Mouse (Mus musculus) forebrain, embryonic 12.5 days (tissue): ENCODE data around the gene Gm14214. TPM values are rescaled to one million over a fixed set of nuclear protein-coding genes. Genes with fewer than 3 reads are reported as not detected.

Source experiments
- ATAC-seq: fragments of 200-750 bp; cut with Nextera tagmentation; 2 replicates; pipeline ENCODE4 v1.8.0; 2017; ENCODE audit warnings: moderate TSS enrichment; ENCODE audit not compliant: low FRiP score
- H3K27ac ChIP-seq: fragments of 300-500 bp; sonication (generic); 2 replicates; pipeline ENCODE4 v1.5.1; 2016; ENCODE audit warnings: mild to moderate bottlenecking
- H3K27me3 ChIP-seq: fragments of 300-500 bp; sonication (generic); 2 replicates; pipeline ENCODE4 v1.6.1; 2016; ENCODE audit warnings: mild to moderate bottlenecking
- H3K36me3 ChIP-seq: fragments of 300-500 bp; sonication (generic); replicated peaks from 2 replicates; pipeline ENCODE4 v1.6.1; 2016; ENCODE audit warnings: mild to moderate bottlenecking
- H3K4me1 ChIP-seq: fragments of 300-500 bp; sonication (generic); 2 replicates; pipeline ENCODE4 v1.6.1; 2016
- H3K4me2 ChIP-seq: fragments of 300-500 bp; sonication (generic); 2 replicates; pipeline ENCODE4 v1.6.1; 2016; ENCODE audit warnings: mild to moderate bottlenecking, moderate library complexity
- H3K4me3 ChIP-seq: fragments of 300-500 bp; sonication (generic); replicated peaks from 2 replicates; pipeline ENCODE4 v1.5.1; 2016; ENCODE audit warnings: mild to moderate bottlenecking
- H3K9ac ChIP-seq: fragments of 300-500 bp; sonication (generic); 2 replicates; pipeline ENCODE4 v1.6.1; 2016; ENCODE audit warnings: mild to moderate bottlenecking
- H3K9me3 ChIP-seq: fragments of 300-500 bp; sonication (generic); 2 replicates; pipeline ENCODE4 v1.6.1; 2016
- WGBS: fragments of 180-500 bp; shearing (Covaris S2); methylation state at CpG from one replicate; pipeline ENCODE4 v1.1.7; 2016; 5-methylcytosine and 5-hydroxymethylcytosine counted together
- polyA plus RNA-seq: library from polyadenylated mRNA; unstranded; fragments of >200 nt; fragmentation: Nextera tagmentation; extraction: Ambion mirVana; gene quantifications from 2 replicates; pipeline ENCODE4 v1.2.1, GENCODE M21; 2016

Gene Gm14214
- not detected in 2 replicates for polyA plus RNA-seq

DNA sequence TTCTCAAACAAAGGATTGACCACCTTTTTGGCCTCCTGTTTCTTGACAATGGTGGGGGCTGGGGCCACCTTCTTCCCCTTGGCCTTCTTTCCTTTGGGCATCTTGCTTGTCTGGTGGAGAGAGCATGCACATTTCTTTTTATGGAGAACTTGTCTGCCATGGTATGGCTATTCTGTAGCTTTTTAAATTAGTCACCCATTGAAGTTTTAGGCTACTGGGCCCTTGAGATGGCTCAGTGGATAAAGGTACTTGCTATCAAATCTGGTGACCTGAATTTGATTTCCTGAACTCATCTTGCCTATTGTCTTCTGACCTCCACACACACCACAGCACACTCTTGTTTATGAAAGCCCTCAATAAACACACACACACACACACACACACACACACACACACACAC lies at the start of gene Gm14214:
TSS of gene Gm14214 (minus strand) at position 101 of the 400 bp plus-strand sequence.
- no peak for ATAC-seq
- H3K36me3 ChIP-seq = no peaks in the 10 kb centered on the region
- peaks cover 7% of the 10 kb centered on the region; the same call in 1 of the 2 replicates for H3K9me3 ChIP-seq
- H3K4me2 ChIP-seq = no peak within 1 kb of the TSS
- no peak within 1 kb of the TSS for H3K9ac ChIP-seq
- H3K4me1 ChIP-seq = no peaks in the 10 kb centered on the region
- no peak within 1 kb of the TSS for H3K27ac ChIP-seq
- H3K27me3 ChIP-seq = no peaks in the 10 kb centered on the region
- H3K4me3 ChIP-seq = no peak within 1 kb of the TSS

GRCm38 (mm10) chr2:154818599-154818998 lies 48.8 kb upstream of the Gm14214 start:
- Histone ChIP-seq H3K27ac (no peak overlapping the region), H3K9me3 (no peaks in the 10 kb centered on the region), H3K27me3 (no peaks in the 10 kb centered on the region), H3K4me3 (no peak overlapping the region), H3K9ac (no peak overlapping the region), H3K4me2 (no peak overlapping the region), H3K4me1 (peaks cover 18% of the 10 kb centered on the region), H3K36me3 (0 out of 2 replicates have a peak, but pooled peaks cover 2% of the 10 kb centered on the region)
- ATAC-seq = no peak
- WGBS = 77% methylated on average over 1 of the region's 1 CpGs

DNA sequence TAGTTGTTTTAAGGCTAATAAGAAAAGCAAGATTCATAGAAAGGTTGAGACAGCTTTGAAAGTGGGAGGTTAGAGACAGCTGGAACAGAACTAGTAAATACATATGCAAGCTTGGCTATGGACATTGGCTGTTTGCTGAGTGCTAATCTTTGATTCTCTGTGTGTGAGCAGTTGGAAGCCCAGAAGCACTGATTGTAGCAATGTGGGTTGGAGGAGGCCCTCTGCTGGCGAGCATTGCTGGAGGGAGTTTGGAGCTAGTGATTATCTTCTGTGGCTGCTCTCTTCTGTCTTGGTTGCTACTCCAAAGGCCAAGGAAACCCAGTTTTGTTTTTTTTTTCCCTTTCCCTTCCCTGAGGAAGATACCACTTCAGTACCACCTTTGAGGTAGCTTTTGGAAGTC lies 48.0 kb upstream of the Gm14214 start:
- H3K4me2 ChIP-seq = no peak overlapping the region
- no peak overlapping the region for H3K9ac ChIP-seq

DNA sequence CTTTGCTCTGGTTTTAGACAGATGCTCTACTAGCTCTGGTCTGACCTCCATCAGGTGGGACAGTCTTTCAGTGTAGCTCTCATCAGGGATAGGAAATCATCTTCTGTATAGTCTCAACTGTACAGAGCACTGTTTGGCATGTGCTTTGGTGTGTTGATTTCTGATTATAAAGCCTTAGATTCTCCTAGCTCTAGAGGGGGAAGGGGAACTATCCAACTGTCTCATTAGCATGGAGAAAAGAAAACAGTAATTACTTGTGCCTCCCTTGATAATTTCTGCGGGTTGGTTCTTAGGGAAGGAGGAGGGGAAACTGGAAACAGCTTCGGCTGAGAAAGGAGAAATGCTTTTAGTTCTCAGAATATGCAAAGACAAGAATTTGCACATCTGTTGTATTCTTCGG lies 47.3 kb upstream of the Gm14214 start:
- Histone ChIP-seq H3K4me2 (0 out of 2 replicates have a peak overlapping the region, but pooled peaks have one; percentile 1), H3K9ac (no peak overlapping the region), H3K4me3 (no peak overlapping the region), H3K27ac (peak overlapping the region; percentile 38), H3K4me1 (peaks cover 18% of the 10 kb centered on the region), H3K9me3 (no peaks in the 10 kb centered on the region), H3K36me3 (no peaks in the 10 kb centered on the region), H3K27me3 (no peaks in the 10 kb centered on the region)
- WGBS = 42% methylated on average over 3 of the region's 3 CpGs
- ATAC-seq = no peak

More for the DNA sequence above, 48.0 kb upstream of the Gm14214 start:
- Histone ChIP-seq H3K4me3 (no peak overlapping the region), H3K4me1 (peaks cover 18% of the 10 kb centered on the region), H3K27me3 (no peaks in the 10 kb centered on the region), H3K27ac (no peak overlapping the region), H3K9me3 (no peaks in the 10 kb centered on the region), H3K36me3 (0 out of 2 replicates have a peak, but pooled peaks cover 2% of the 10 kb centered on the region)
- 36% methylated on average over 1 of the region's 1 CpGs for WGBS
- no peak for ATAC-seq

DNA sequence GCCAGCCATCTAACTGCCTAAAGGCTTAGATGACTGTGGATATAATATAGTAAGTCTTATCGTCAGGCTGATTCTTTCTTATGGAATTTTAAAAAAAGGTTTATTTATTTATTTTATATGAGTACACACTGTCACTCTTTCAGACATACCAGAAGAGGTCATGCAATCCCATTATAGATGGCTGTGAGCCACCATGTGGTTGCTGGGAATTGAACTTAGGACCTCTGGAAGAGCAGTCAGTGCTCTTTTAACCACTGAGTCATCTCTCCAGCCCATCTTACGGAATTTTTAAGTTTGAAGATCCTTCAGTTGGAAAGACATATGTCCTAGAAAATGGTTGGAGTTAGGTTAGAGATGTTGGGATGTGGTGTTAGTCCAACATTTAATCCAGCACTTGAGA lies 43.6 kb upstream of the Gm14214 start:
- no peaks in the 10 kb centered on the region for H3K9me3 ChIP-seq
- 90% methylated on average over 2 of the region's 2 CpGs for WGBS

DNA sequence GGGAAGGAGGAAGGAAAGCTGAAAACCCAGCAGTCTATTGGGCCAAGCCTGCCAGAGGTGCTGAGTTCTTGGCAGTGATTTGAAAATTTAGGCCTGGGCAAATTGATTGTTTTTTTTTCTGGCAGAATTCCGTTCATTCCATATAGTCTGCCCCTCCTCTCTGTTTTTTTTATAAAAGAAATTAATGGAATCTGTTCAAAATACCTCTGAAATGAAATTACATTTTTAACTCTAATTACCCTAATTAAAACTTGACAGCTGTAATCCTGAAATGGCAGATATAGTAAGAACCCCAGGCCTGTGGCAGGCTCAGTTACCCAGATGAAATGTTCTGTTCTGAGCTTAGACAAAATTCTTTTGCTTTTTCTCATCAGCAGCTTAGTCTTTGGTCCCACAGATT lies 41.0 kb upstream of the Gm14214 start:
- no peak overlapping the region for H3K4me3 ChIP-seq
- no peak overlapping the region for H3K9ac ChIP-seq
- no peaks in the 10 kb centered on the region for H3K9me3 ChIP-seq
- 59% methylated on average over 1 of the region's 1 CpGs for WGBS
- H3K27me3 ChIP-seq = no peaks in the 10 kb centered on the region
- no peaks in the 10 kb centered on the region for H3K4me1 ChIP-seq
- no peaks in the 10 kb centered on the region for H3K36me3 ChIP-seq
- no peak for ATAC-seq
- no peak overlapping the region for H3K4me2 ChIP-seq
- H3K27ac ChIP-seq = no peak overlapping the region

More for the DNA sequence above, 43.6 kb upstream of the Gm14214 start:
- no peak for ATAC-seq
- Histone ChIP-seq H3K27me3 (no peaks in the 10 kb centered on the region), H3K4me2 (no peak overlapping the region), H3K4me3 (no peak overlapping the region), H3K9ac (no peak overlapping the region), H3K27ac (no peak overlapping the region), H3K4me1 (peaks cover 18% of the 10 kb centered on the region), H3K36me3 (no peaks in the 10 kb centered on the region)

DNA sequence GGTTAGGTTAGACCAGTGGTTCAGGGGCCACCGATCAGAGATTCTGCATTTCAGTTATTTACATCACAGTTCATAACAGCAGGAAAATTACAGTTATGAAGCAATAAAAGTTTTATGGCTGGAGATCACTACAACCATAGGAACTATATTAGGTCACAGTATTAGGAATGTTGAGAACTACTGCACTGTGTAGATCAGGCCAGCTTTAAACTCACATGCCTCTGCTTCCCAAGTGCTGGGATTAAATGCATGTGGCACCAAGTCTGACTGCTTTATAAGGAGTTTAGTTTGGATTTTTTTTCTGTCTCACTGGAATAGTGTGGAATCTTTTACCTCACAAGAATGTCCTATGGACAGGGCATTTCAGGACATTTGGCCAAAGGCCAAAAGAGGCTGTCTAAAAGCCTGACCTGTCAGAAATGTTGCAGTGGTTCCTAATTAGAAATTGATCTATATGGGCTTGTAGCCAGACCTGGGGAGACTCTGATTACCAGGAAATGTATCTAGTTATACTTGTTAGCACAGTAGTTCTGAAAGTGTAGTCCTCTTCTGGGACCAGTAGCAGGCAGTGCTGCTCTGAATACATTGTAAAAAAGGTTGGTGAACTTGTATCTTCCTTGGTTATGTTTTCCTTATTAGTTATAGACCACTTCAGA lies 39.4 kb upstream of the Gm14214 start:
- H3K27ac ChIP-seq = no peak overlapping the region
- no peaks in the 10 kb centered on the region for H3K36me3 ChIP-seq
- H3K9me3 ChIP-seq = no peaks in the 10 kb centered on the region
- H3K4me3 ChIP-seq = no peak overlapping the region
- H3K27me3 ChIP-seq = no peaks in the 10 kb centered on the region
- WGBS = 91% methylated on average over 1 of the region's 1 CpGs
- no peaks in the 10 kb centered on the region for H3K4me1 ChIP-seq
- no peak overlapping the region for H3K9ac ChIP-seq
- no peak for ATAC-seq
- H3K4me2 ChIP-seq = no peak overlapping the region

DNA sequence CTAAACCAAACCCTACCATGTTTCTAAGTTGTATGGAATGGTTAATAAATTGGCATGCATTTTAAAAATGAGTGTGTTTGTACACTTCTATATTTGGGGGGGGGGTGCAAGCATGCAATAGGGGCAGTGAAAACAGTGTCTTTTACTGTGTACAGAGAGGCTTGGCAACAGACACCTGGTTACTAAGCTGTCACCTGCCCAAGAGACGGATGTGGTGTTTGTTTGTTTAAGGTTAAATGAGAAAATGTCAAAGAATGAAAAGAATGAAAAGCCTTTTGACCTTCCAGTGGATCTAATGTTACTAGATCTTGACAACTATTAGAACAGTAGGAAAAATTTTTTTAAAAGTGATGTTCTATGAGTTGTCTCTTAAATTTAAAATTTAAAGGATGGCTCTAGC lies 37.9 kb upstream of the Gm14214 start:
- WGBS = 70% methylated on average over 1 of the region's 1 CpGs
- H3K4me2 ChIP-seq = no peak overlapping the region
- no peaks in the 10 kb centered on the region for H3K36me3 ChIP-seq
- ATAC-seq = no peak
- no peaks in the 10 kb centered on the region for H3K9me3 ChIP-seq
- no peaks in the 10 kb centered on the region for H3K27me3 ChIP-seq
- H3K4me3 ChIP-seq = no peak overlapping the region
- H3K27ac ChIP-seq = no peak overlapping the region
- peaks cover 5% of the 10 kb centered on the region; the same call in 1 of the 2 replicates for H3K4me1 ChIP-seq
- no peak overlapping the region for H3K9ac ChIP-seq

DNA sequence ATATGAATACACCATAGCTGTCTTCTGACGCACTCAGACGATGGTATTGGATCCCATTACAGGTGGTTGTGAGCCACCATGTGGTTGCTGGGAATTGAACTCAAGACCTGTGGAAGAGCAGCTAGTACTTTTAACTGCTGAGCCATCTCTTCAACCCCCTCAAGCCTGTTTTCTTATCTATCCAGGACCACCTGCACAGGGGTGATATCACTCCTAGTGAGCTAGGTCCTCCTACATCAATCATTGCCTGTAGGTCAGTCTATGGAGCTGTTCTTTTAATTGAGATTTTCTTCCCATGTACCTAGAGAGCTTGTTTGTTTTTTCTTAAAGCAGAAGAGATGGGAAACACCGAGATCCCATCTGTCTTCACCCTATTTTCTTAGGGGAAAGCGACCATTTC lies 34.0 kb upstream of the Gm14214 start:
- no peaks in the 10 kb centered on the region for H3K27me3 ChIP-seq
- no peaks in the 10 kb centered on the region for H3K36me3 ChIP-seq
- H3K4me1 ChIP-seq = peaks cover 5% of the 10 kb centered on the region; the same call in 1 of the 2 replicates
- H3K9me3 ChIP-seq = no peaks in the 10 kb centered on the region
- H3K4me2 ChIP-seq = no peak overlapping the region
- 80% methylated on average over 4 of the region's 4 CpGs for whole genome bisulfite sequencing
- no peak for ATAC-seq
- H3K4me3 ChIP-seq = no peak overlapping the region
- H3K27ac ChIP-seq = no peak overlapping the region
- H3K9ac ChIP-seq = no peak overlapping the region

- Histone ChIP-seq H3K9ac (no peak overlapping the region), H3K27ac (no peak overlapping the region), H3K27me3 (no peaks in the 10 kb centered on the region), H3K4me2 (no peak overlapping the region), H3K4me1 (peaks cover 5% of the 10 kb centered on the region; the same call in 1 of the 2 replicates), H3K9me3 (no peaks in the 10 kb centered on the region), H3K36me3 (no peaks in the 10 kb centered on the region), H3K4me3 (no peak overlapping the region)
- WGBS = 97% methylated on average over 1 of the region's 1 CpGs
- ATAC-seq = no peak
Observed at GRCm38 (mm10) chr2:154803372-154803771, 33.5 kb upstream of the Gm14214 start.

DNA sequence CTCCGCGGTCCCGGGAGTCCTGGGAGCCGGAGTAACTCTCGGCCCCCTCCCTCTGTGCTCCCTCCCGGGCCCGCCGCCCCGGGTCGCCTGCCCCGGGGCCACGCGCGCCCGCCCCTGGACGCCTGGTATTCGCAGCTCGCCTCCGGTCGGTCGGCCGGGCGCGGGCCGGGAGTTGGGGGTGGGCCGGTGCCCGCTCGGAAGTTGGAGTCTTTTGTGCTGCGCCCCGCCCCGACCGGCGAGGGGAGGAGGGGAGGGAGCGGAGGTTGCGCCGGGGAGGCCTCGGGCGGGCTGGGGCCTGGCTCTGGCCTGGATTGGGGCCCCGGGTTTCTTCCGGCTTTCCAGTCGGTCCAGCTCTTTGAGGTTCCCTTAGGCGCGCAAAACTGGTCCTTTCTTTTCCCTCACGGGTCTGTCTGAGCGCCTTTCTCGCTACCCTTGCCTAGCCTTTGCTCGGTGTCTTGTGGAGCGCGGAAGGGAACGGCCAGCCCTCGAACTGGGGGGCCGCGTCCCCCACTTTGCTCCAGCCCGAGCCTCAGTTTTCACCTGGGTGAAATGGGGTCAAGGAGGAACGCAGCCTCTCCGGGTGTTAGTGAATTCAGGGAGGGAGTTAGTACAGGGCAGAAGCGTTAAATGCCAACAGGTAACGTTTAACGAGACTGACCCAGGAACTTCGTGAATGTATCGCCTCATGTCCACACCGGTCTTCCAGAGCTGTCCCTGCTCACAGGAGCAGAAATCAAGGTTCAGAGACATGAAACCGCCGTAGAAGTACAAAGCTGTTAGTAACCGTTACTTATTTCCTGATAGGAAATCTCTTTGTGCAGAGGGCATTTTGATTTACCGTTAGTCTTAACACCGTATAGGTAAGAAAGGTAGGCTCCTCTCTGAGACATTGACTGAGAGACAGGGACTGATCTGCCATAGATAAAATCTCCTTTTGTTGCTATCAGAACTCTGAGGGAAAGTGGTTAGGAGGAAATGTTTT lies 22.1 kb upstream of the Gm14214 start:
- Histone ChIP-seq H3K27ac (peak overlapping the region; percentile 97), H3K9me3 (no peaks in the 10 kb centered on the region), H3K4me2 (peak overlapping the region; percentile 88), H3K9ac (peak overlapping the region; percentile 97), H3K4me1 (peaks cover 43% of the 10 kb centered on the region), H3K4me3 (peak overlapping the region; percentile 97), H3K36me3 (no peaks in the 10 kb centered on the region), H3K27me3 (no peaks in the 10 kb centered on the region)
- under 1% methylated on average over 65 of the region's 67 CpGs for WGBS
- peak; percentile 25 for ATAC-seq

- H3K9me3 ChIP-seq = no peaks in the 10 kb centered on the region
- H3K27ac ChIP-seq = peak within 1 kb of the TSS; percentile 97
- peaks cover 48% of the 10 kb centered on the region for H3K4me1 ChIP-seq
- no peaks in the 10 kb centered on the region for H3K27me3 ChIP-seq
- no peaks in the 10 kb centered on the region for H3K36me3 ChIP-seq
- H3K9ac ChIP-seq = peak within 1 kb of the TSS; percentile 97
- peak; percentile 97 for ATAC-seq
- peak within 1 kb of the TSS; percentile 88 for H3K4me2 ChIP-seq
- peak within 1 kb of the TSS; percentile 97 for H3K4me3 ChIP-seq
- 2% methylated on average over 64 of the region's 89 CpGs for WGBS
Observed at GRCm38 (mm10) chr2:154790656-154791483, 21.0 kb upstream of the Gm14214 start, which contains the start of the genes Raly and a. Raly (plus strand) TSS chr2:154791096. a (plus strand) TSS chr2:154791402.
